ENCODE assay signal across 13 mouse cellular contexts in genomic region chr4:148056801-148057200, GRCm38 (mm10). TPM values are rescaled to one million over a fixed set of nuclear protein-coding genes. Genes with fewer than 3 reads are reported as not detected.
DNase-seq lines count a peak whose midpoint lies in the region; ATAC-seq and TF ChIP-seq lines count a peak whose summit lies in the region.
"Had no signal": no experiment of that assay in that cellular context is flagged by ENCODE, and none has a peak within 500 bp of the region (broad histone marks: within the 10 kb centered on the region; RNA-seq: fewer than 3 reads in every experiment).

No protein-coding gene starts in this region.

- peaks cover 75% of the 10 kb centered on the region for H3K36me3 ChIP-seq in hindbrain, embryonic 13.5 days
- peaks cover 74% of the 10 kb centered on the region for H3K36me3 ChIP-seq in hindbrain, embryonic 10.5 days
- peaks cover 52% of the 10 kb centered on the region for H3K36me3 ChIP-seq in heart, embryonic 15.5 days
- peaks cover 12% of the 10 kb centered on the region; the same call in 1 of the 2 replicates for H3K36me3 ChIP-seq in liver, adult 2 months (ENCODE audit: control insufficient read depth, insufficient read depth, low read length)
- peaks cover 47% of the 10 kb centered on the region for H3K36me3 ChIP-seq in intestine, embryonic 15.5 days
- H3K36me3 ChIP-seq in midbrain, embryonic 14.5 days (ENCODE audit: control insufficient read depth, insufficient read depth, low read length): peaks cover 73% of the 10 kb centered on the region

- no peak overlapping the region for H3K4me3 ChIP-seq in hindbrain, embryonic 13.5 days
- H3K4me3 ChIP-seq in hindbrain, embryonic 10.5 days: no peak overlapping the region
- H3K4me3 ChIP-seq in heart, embryonic 15.5 days: no peak overlapping the region
- H3K4me3 ChIP-seq in liver, adult 2 months (ENCODE audit: insufficient read depth, low read depth, low read length): no peak overlapping the region
- no peak overlapping the region for H3K4me3 ChIP-seq in intestine, embryonic 15.5 days (replicated peaks)
- no peak overlapping the region for H3K4me3 ChIP-seq in midbrain, embryonic 14.5 days (replicated peaks; ENCODE audit: low read depth, low read length)
- H3K4me3 ChIP-seq: erythroblast, embryonic 14.5 days; midbrain, embryonic 15.5 days had no signal

- H3K9ac ChIP-seq in hindbrain, embryonic 13.5 days: 0 out of 2 replicates have a peak overlapping the region, but pooled peaks have one; percentile 24
- H3K9ac ChIP-seq in heart, embryonic 15.5 days: no peak overlapping the region
- no peak overlapping the region for H3K9ac ChIP-seq in liver, adult 2 months (ENCODE audit: low read depth, low read length)
- no peak overlapping the region for H3K9ac ChIP-seq in intestine, embryonic 15.5 days
- H3K9ac ChIP-seq in midbrain, embryonic 14.5 days (replicated peaks; ENCODE audit: low read length): no peak overlapping the region
- H3K9ac ChIP-seq: lung, embryonic 14.5 days; midbrain, embryonic 15.5 days had no signal

- WGBS in hindbrain, embryonic 13.5 days: 83% methylated on average over 4 of the region's 4 CpGs
- WGBS in hindbrain, embryonic 10.5 days: 93% methylated on average over 4 of the region's 4 CpGs
- 60% methylated on average over 4 of the region's 4 CpGs for WGBS in heart, embryonic 15.5 days
- 20% methylated on average over 4 of the region's 4 CpGs for WGBS in liver, adult 2 months
- 87% methylated on average over 4 of the region's 4 CpGs for WGBS in intestine, embryonic 15.5 days
- 96% methylated on average over 4 of the region's 4 CpGs for WGBS in midbrain, embryonic 14.5 days

- H3K27me3 ChIP-seq in hindbrain, embryonic 13.5 days: no peaks in the 10 kb centered on the region
- H3K27me3 ChIP-seq in hindbrain, embryonic 10.5 days (ENCODE audit: insufficient read depth, poor library complexity, severe bottlenecking): no peaks in the 10 kb centered on the region
- H3K27me3 ChIP-seq in heart, embryonic 15.5 days: no peaks in the 10 kb centered on the region
- no peaks in the 10 kb centered on the region for H3K27me3 ChIP-seq in liver, adult 2 months (ENCODE audit: control insufficient read depth, insufficient read depth, low read length)
- no peaks in the 10 kb centered on the region for H3K27me3 ChIP-seq in intestine, embryonic 15.5 days (replicated peaks)
- no peaks in the 10 kb centered on the region for H3K27me3 ChIP-seq in midbrain, embryonic 14.5 days (ENCODE audit: control insufficient read depth, insufficient read depth, low read length)
- H3K27me3 ChIP-seq: midbrain, embryonic 15.5 days had no signal

- no peaks in the 10 kb centered on the region for H3K79me2 ChIP-seq in liver, adult 2 months (ENCODE audit: control insufficient read depth, insufficient read depth, low read length)

- no peak overlapping the region for H3K27ac ChIP-seq in hindbrain, embryonic 13.5 days
- no peak overlapping the region for H3K27ac ChIP-seq in hindbrain, embryonic 10.5 days
- H3K27ac ChIP-seq in heart, embryonic 15.5 days: peak overlapping the region; percentile 76
- peak overlapping the region; percentile 37 for H3K27ac ChIP-seq in liver, adult 2 months (replicated peaks; ENCODE audit: insufficient read depth, low read depth, low read length)
- H3K27ac ChIP-seq in intestine, embryonic 15.5 days: no peak overlapping the region
- H3K27ac ChIP-seq in midbrain, embryonic 14.5 days (replicated peaks; ENCODE audit: low read depth, low read length): no peak overlapping the region
- H3K27ac ChIP-seq: midbrain, embryonic 15.5 days had no signal

- intact Hi-C loops in left cerebral cortex, postnatal 4 days (cut with DNase I): no loop called here

- no peak for ATAC-seq in hindbrain, embryonic 13.5 days (ENCODE audit: low FRiP score)
- peak; percentile 41 for ATAC-seq in heart, embryonic 15.5 days (replicated peaks; ENCODE audit: insufficient number of reproducible peaks, insufficient read depth, low FRiP score, low read depth)
- no peak for ATAC-seq in intestine, embryonic 15.5 days
- ATAC-seq in midbrain, embryonic 14.5 days (ENCODE audit: low FRiP score, low TSS enrichment): no peak
- ATAC-seq: midbrain, embryonic 15.5 days had no signal

- TF ChIP-seq CTCF in liver, adult 2 months (IDR thresholded peaks at IDR 0.05; ENCODE audit: low read depth, low read length): peak; percentile 30

- H3K9me3 ChIP-seq in hindbrain, embryonic 13.5 days: no peaks in the 10 kb centered on the region
- no peaks in the 10 kb centered on the region for H3K9me3 ChIP-seq in hindbrain, embryonic 10.5 days
- no peaks in the 10 kb centered on the region for H3K9me3 ChIP-seq in heart, embryonic 15.5 days (replicated peaks)
- no peaks in the 10 kb centered on the region for H3K9me3 ChIP-seq in intestine, embryonic 15.5 days
- H3K9me3 ChIP-seq in midbrain, embryonic 14.5 days (ENCODE audit: control insufficient read depth, low read length): no peaks in the 10 kb centered on the region
- H3K9me3 ChIP-seq: midbrain, embryonic 15.5 days had no signal

- H3K4me1 ChIP-seq in hindbrain, embryonic 13.5 days (replicated peaks): no peaks in the 10 kb centered on the region
- H3K4me1 ChIP-seq in hindbrain, embryonic 10.5 days (replicated peaks): 0 out of 2 replicates have a peak, but pooled peaks cover 10% of the 10 kb centered on the region
- H3K4me1 ChIP-seq in heart, embryonic 15.5 days (replicated peaks): peaks cover 15% of the 10 kb centered on the region
- peaks cover 13% of the 10 kb centered on the region for H3K4me1 ChIP-seq in liver, adult 2 months (ENCODE audit: control insufficient read depth, insufficient read depth, low read length)
- H3K4me1 ChIP-seq in intestine, embryonic 15.5 days (replicated peaks): no peaks in the 10 kb centered on the region
- H3K4me1 ChIP-seq in midbrain, embryonic 14.5 days (ENCODE audit: control insufficient read depth, insufficient read depth, low read length): no peaks in the 10 kb centered on the region
- H3K4me1 ChIP-seq: midbrain, embryonic 15.5 days had no signal

- no peak for TF ChIP-seq POLR2A in liver, adult 2 months (IDR thresholded peaks at IDR 0.05; ENCODE audit: extremely low read depth, insufficient read depth, low read length)

- DNase-seq in hindbrain, embryonic 10.5 days (ENCODE audit: low spot score): no peak
- peak; percentile 89 to 95 for DNase-seq in gastrocnemius, adult 8-10 months (ENCODE audit: low spot score in 2 of 2)
- peak; percentile 95 for DNase-seq in liver, adult 2 months (ENCODE audit: extremely low read depth, low read depth, low spot score)
- DNase-seq in midbrain, embryonic 14.5 days: no peak
- DNase-seq in left cerebral cortex, postnatal 4 days: no peak
- DNase-seq: lung, embryonic 14.5 days; thymus, postnatal 36 days had no signal

- H3K4me2 ChIP-seq in hindbrain, embryonic 13.5 days: no peak overlapping the region
- no peak overlapping the region for H3K4me2 ChIP-seq in heart, embryonic 15.5 days
- H3K4me2 ChIP-seq in intestine, embryonic 15.5 days (replicated peaks): no peak overlapping the region
- no peak overlapping the region for H3K4me2 ChIP-seq in midbrain, embryonic 14.5 days (ENCODE audit: low read length)
- H3K4me2 ChIP-seq: lung, embryonic 14.5 days; midbrain, embryonic 15.5 days had no signal

RNA-seq across cellular contexts. Expression of gene Mthfr, which starts 17.9 kb away (rescaled TPM):
- 22.1 and 22.3 TPM in 2 replicates for polyA plus RNA-seq in hindbrain, embryonic 13.5 days (2015; fragmentation: Nextera tagmentation; extraction: Ambion mirVana)
- polyA plus RNA-seq in hindbrain, embryonic 10.5 days (2016; fragmentation: Nextera tagmentation; extraction: Ambion mirVana): 28.1 and 30.0 TPM in 2 replicates
- total RNA-seq in gastrocnemius, adult 8-10 months (2022): 1 to 10 TPM; 4.8 to 7.0 (median 6.3) TPM
- polyA plus RNA-seq in heart, embryonic 15.5 days (2015; fragmentation: Nextera tagmentation; extraction: Ambion mirVana): 11.2 and 16.1 TPM in 2 replicates
- 4.1 and 6.2 TPM in 2 replicates for total RNA-seq in liver, adult 2 months (2014; rRNA removed)
- polyA plus RNA-seq in liver, adult 2 months (2012; rRNA removed): 11.8 and 12.9 TPM in 2 replicates
- polyA plus RNA-seq in intestine, embryonic 15.5 days (2015; fragmentation: Nextera tagmentation; extraction: Ambion mirVana): 18.4 TPM in 2 replicates
- 16.9 and 25.4 TPM in 2 replicates for polyA plus RNA-seq in midbrain, embryonic 14.5 days (2014; fragmentation: Nextera tagmentation; extraction: Ambion mirVana)
- total RNA-seq in left cerebral cortex, postnatal 4 days (2021): 10 to 100 TPM; 17.5 to 18.4 TPM

RNA-seq across cellular contexts. Expression of gene Clcn6, which starts 18.2 kb away (rescaled TPM):
- polyA plus RNA-seq in hindbrain, embryonic 13.5 days (2015; fragmentation: Nextera tagmentation; extraction: Ambion mirVana): 30.7 and 32.8 TPM in 2 replicates
- polyA plus RNA-seq in hindbrain, embryonic 10.5 days (2016; fragmentation: Nextera tagmentation; extraction: Ambion mirVana): 13.9 and 17.8 TPM in 2 replicates
- total RNA-seq in gastrocnemius, adult 8-10 months (2022): 1 to 10 TPM; 4.1 to 5.3 (median 4.7) TPM
- polyA plus RNA-seq in heart, embryonic 15.5 days (2015; fragmentation: Nextera tagmentation; extraction: Ambion mirVana): 6.6 and 7.7 TPM in 2 replicates
- 1.8 and 2.8 TPM in 2 replicates for total RNA-seq in liver, adult 2 months (2014; rRNA removed)
- 2.0 and 5.3 TPM in 2 replicates for polyA plus RNA-seq in liver, adult 2 months (2012; rRNA removed)
- 4.7 and 4.9 TPM in 2 replicates for polyA plus RNA-seq in intestine, embryonic 15.5 days (2015; fragmentation: Nextera tagmentation; extraction: Ambion mirVana)
- 26.4 and 26.9 TPM in 2 replicates for polyA plus RNA-seq in midbrain, embryonic 14.5 days (2014; fragmentation: Nextera tagmentation; extraction: Ambion mirVana)
- 10 to 100 TPM; 86.1 to 86.6 TPM for total RNA-seq in left cerebral cortex, postnatal 4 days (2021)

RNA-seq across cellular contexts. Expression of gene Agtrap, which starts 31.0 kb away (rescaled TPM):
- 7.6 and 8.4 TPM in 2 replicates for polyA plus RNA-seq in hindbrain, embryonic 13.5 days (2015; fragmentation: Nextera tagmentation; extraction: Ambion mirVana)
- 15.6 and 15.7 TPM in 2 replicates for polyA plus RNA-seq in hindbrain, embryonic 10.5 days (2016; fragmentation: Nextera tagmentation; extraction: Ambion mirVana)
- total RNA-seq in gastrocnemius, adult 8-10 months (2022): 10 to 100 TPM; 11.8 to 15.2 (median 13.8) TPM
- polyA plus RNA-seq in heart, embryonic 15.5 days (2015; fragmentation: Nextera tagmentation; extraction: Ambion mirVana): 15.8 and 18.7 TPM in 2 replicates
- 2.1 and 2.4 TPM in 2 replicates for total RNA-seq in liver, adult 2 months (2014; rRNA removed)
- polyA plus RNA-seq in liver, adult 2 months (2012; rRNA removed): 3.7 TPM in 2 replicates
- polyA plus RNA-seq in intestine, embryonic 15.5 days (2015; fragmentation: Nextera tagmentation; extraction: Ambion mirVana): 15.1 and 16.7 TPM in 2 replicates
- 3.7 and 6.3 TPM in 2 replicates for polyA plus RNA-seq in midbrain, embryonic 14.5 days (2014; fragmentation: Nextera tagmentation; extraction: Ambion mirVana)
- total RNA-seq in left cerebral cortex, postnatal 4 days (2021): 1 to 10 TPM; 4.2 to 4.6 TPM

RNA-seq across cellular contexts. Expression of gene Nppa, which starts 56.3 kb away (rescaled TPM):
- 3.9 and 5.2 TPM in 2 replicates for polyA plus RNA-seq in hindbrain, embryonic 13.5 days (2015; fragmentation: Nextera tagmentation; extraction: Ambion mirVana)
- 0.21 TPM in 1 of 2 replicates, not detected in the other for polyA plus RNA-seq in hindbrain, embryonic 10.5 days (2016; fragmentation: Nextera tagmentation; extraction: Ambion mirVana)
- total RNA-seq in gastrocnemius, adult 8-10 months (2022): under 1 TPM in 3 of 4 experiments, not detected in 1; 0.34 to 0.46 (median 0.39) TPM
- 3,881 and 5,336 TPM in 2 replicates for polyA plus RNA-seq in heart, embryonic 15.5 days (2015; fragmentation: Nextera tagmentation; extraction: Ambion mirVana)
- total RNA-seq in liver, adult 2 months (2014; rRNA removed): not detected in 2 replicates
- polyA plus RNA-seq in liver, adult 2 months (2012; rRNA removed): not detected in 2 replicates
- polyA plus RNA-seq in intestine, embryonic 15.5 days (2015; fragmentation: Nextera tagmentation; extraction: Ambion mirVana): 0.21 TPM in 1 of 2 replicates, not detected in the other
- polyA plus RNA-seq in midbrain, embryonic 14.5 days (2014; fragmentation: Nextera tagmentation; extraction: Ambion mirVana): 2.9 and 4.1 TPM in 2 replicates
- under 1 TPM; 0.42 to 0.62 TPM for total RNA-seq in left cerebral cortex, postnatal 4 days (2021)
- total RNA-seq: gastrocnemius, postnatal 4 days had no signal
- polyA plus RNA-seq: erythroblast, embryonic 14.5 days; lung, embryonic 14.5 days had no signal

Comparison
In these comparisons a context has a peak if more than half of its experiments do, and no peak if none do; other contexts are left out.
1. H3K27ac ChIP-seq: peak in heart, embryonic 15.5 days (single experiment) and liver, adult 2 months (single experiment); none in hindbrain, embryonic 13.5 days (single experiment), hindbrain, embryonic 10.5 days (single experiment), intestine, embryonic 15.5 days (single experiment) and midbrain, embryonic 14.5 days (single experiment).
2. DNase-seq: peak in gastrocnemius, adult 8-10 months (2 of 2) and liver, adult 2 months (single experiment); none in hindbrain, embryonic 10.5 days (single experiment), midbrain, embryonic 14.5 days (single experiment) and left cerebral cortex, postnatal 4 days (single experiment).